Mouse (Mus musculus) MEL (cell line): ENCODE measurements around the gene Borcs5. TPM values are rescaled to one million over a fixed set of nuclear protein-coding genes. Genes with fewer than 3 reads are reported as not detected.
A peak's percentile ranks its signal among the peaks of the same experiment; 100 is the strongest.

ENCODE experiments used
- DNase-seq: peaks from one replicate; pipeline ENCODE4 v3.0.0; 2011; ENCODE audit warnings: low read depth, low spot score
- H3K27ac ChIP-seq: 2 replicates; pipeline ENCODE4 v1.5.1; 2012; ENCODE audit warnings: low read depth, mild to moderate bottlenecking, control low read depth, low read length, moderate library complexity; ENCODE audit not compliant: control insufficient read depth
- H3K27me3 ChIP-seq, 2 experiments: fragments of 150-350 bp in 1 of 2; sonication (generic) in 1 of 2; 2 replicates each; pipeline ENCODE4 v1.6.1; 2012; ENCODE audit warnings: low read length in 2 of 2, mild to moderate bottlenecking in 2 of 2, improper control_type of control experiment in 1 of 2, moderate library complexity in 1 of 2; ENCODE audit not compliant: insufficient read depth in 2 of 2, control insufficient read depth in 1 of 2
- H3K36me3 ChIP-seq, 2 experiments: 2 replicates each; pipeline ENCODE4 v1.6.1; 2012 to 2014; ENCODE audit warnings: low read length in 2 of 2, improper control_type of control experiment in 1 of 2, inconsistent platforms in 1 of 2, mild to moderate bottlenecking in 1 of 2; ENCODE audit not compliant: insufficient read depth in 2 of 2, control insufficient read depth in 1 of 2
- H3K4me1 ChIP-seq, 2 experiments: fragments of 150-350 bp in 1 of 2; sonication (generic) in 1 of 2; 2 replicates each; pipeline ENCODE4 v1.6.1; 2012; ENCODE audit warnings: low read length in 2 of 2, improper control_type of control experiment in 1 of 2, mild to moderate bottlenecking in 1 of 2; ENCODE audit not compliant: insufficient read depth in 2 of 2, control insufficient read depth in 1 of 2
- H3K4me3 ChIP-seq, 2 experiments: fragments of 150-350 bp in 1 of 2; sonication (generic) in 1 of 2; 2 replicates each; pipeline ENCODE4 v1.5.1; 2012; ENCODE audit warnings: low read depth in 2 of 2, low read length in 2 of 2, mild to moderate bottlenecking in 2 of 2, moderate library complexity in 2 of 2, control low read depth in 1 of 2, improper control_type of control experiment in 1 of 2; ENCODE audit not compliant: control insufficient read depth in 1 of 2, insufficient read depth in 1 of 2
- H3K79me2 ChIP-seq: 2 replicates; pipeline ENCODE4 v1.6.1; 2012; ENCODE audit warnings: mild to moderate bottlenecking, low read length, moderate library complexity; ENCODE audit not compliant: control insufficient read depth, poor library complexity, insufficient read depth
- H3K9ac ChIP-seq: 2 replicates; pipeline ENCODE4 v1.6.1; 2012; ENCODE audit warnings: low read depth, mild to moderate bottlenecking, control low read depth, low read length, moderate library complexity; ENCODE audit not compliant: control insufficient read depth, poor library complexity, severe bottlenecking
- H3K9me3 ChIP-seq: fragments of 150-350 bp; sonication (generic); replicated peaks from 2 replicates; pipeline ENCODE4 v1.6.1; 2012; ENCODE audit warnings: mild to moderate bottlenecking, low read length, improper control_type of control experiment, moderate library complexity; ENCODE audit not compliant: insufficient read depth
- BHLHE40 ChIP-seq: IDR thresholded peaks from 2 replicates; pipeline ENCODE4 v1.6.1; 2012; ENCODE audit warnings: low read depth, mild to moderate bottlenecking, inconsistent platforms, low read length, improper control_type of control experiment, borderline replicate concordance
- CHD1 ChIP-seq: IDR thresholded peaks from 2 replicates; pipeline ENCODE4 v1.6.1; 2012; ENCODE audit warnings: low read depth, mild to moderate bottlenecking, inconsistent platforms, low read length, improper control_type of control experiment
- CHD2 ChIP-seq: IDR thresholded peaks from 2 replicates; pipeline ENCODE4 v1.6.1; 2011; ENCODE audit warnings: low read length, improper control_type of control experiment
- CTCF ChIP-seq, 3 experiments: IDR thresholded peaks in 2 of 3; conservative IDR thresholded peaks in 1 of 3; 2 replicates each; pipeline ENCODE4 v1.5.1; 2011 to 2012; ENCODE audit warnings: low read length in 3 of 3, low read depth in 2 of 3, mild to moderate bottlenecking in 2 of 3, improper control_type of control experiment in 1 of 3, inconsistent platforms in 1 of 3, mixed read lengths in 1 of 3, moderate library complexity in 1 of 3; ENCODE audit not compliant: control insufficient read depth in 1 of 3, insufficient read depth in 1 of 3, poor library complexity in 1 of 3, severe bottlenecking in 1 of 3
- E2F4 ChIP-seq: IDR thresholded peaks from 2 replicates; pipeline ENCODE4 v1.6.1; 2011; ENCODE audit warnings: low read depth, low read length, improper control_type of control experiment, borderline replicate concordance
- ELF1 ChIP-seq: IDR thresholded peaks from 2 replicates; pipeline ENCODE4 v1.6.1; 2014; ENCODE audit warnings: low read depth, mild to moderate bottlenecking, inconsistent platforms, low read length, improper control_type of control experiment, moderate library complexity
- EP300 ChIP-seq, 2 experiments: IDR thresholded peaks; 2 replicates each; pipeline ENCODE4 v1.6.1; 2011; ENCODE audit warnings: improper control_type of control experiment in 2 of 2, low read length in 2 of 2, low read depth in 1 of 2, mild to moderate bottlenecking in 1 of 2
- ETS1 ChIP-seq: IDR thresholded peaks from 2 replicates; pipeline ENCODE4 v1.6.1; 2012; ENCODE audit warnings: low read depth, mild to moderate bottlenecking, inconsistent platforms, low read length, improper control_type of control experiment, moderate library complexity
- GABPA ChIP-seq: IDR thresholded peaks from 2 replicates; pipeline ENCODE4 v1.6.1; 2012; ENCODE audit warnings: low read depth, mild to moderate bottlenecking, inconsistent platforms, low read length, improper control_type of control experiment, moderate library complexity
- GATA1 ChIP-seq: IDR thresholded peaks from 2 replicates; pipeline ENCODE4 v1.6.1; 2011; ENCODE audit warnings: low read depth, low read length, improper control_type of control experiment
- HCFC1 ChIP-seq: IDR thresholded peaks from 2 replicates; pipeline ENCODE4 v1.6.1; 2012; ENCODE audit warnings: low read depth, mild to moderate bottlenecking, inconsistent platforms, low read length, improper control_type of control experiment, moderate library complexity
- JUND ChIP-seq: IDR thresholded peaks from 2 replicates; pipeline ENCODE4 v1.6.1; 2011; ENCODE audit warnings: low read depth, mild to moderate bottlenecking, improper control_type of control experiment, low read length
- KAT2A ChIP-seq: conservative IDR thresholded peaks from 2 replicates; pipeline ENCODE4 v1.6.1; 2012; ENCODE audit warnings: low read depth, low read length, improper control_type of control experiment, inconsistent platforms
- MAFK ChIP-seq: IDR thresholded peaks from 2 replicates; pipeline ENCODE4 v1.6.1; 2011; ENCODE audit warnings: low read depth, mild to moderate bottlenecking, low read length, improper control_type of control experiment, borderline replicate concordance
- MAX ChIP-seq: IDR thresholded peaks from 2 replicates; pipeline ENCODE4 v1.6.1; 2011; ENCODE audit warnings: low read length, improper control_type of control experiment
- MAZ ChIP-seq: IDR thresholded peaks from 2 replicates; pipeline ENCODE4 v1.6.1; 2012; ENCODE audit warnings: low read depth, mild to moderate bottlenecking, inconsistent platforms, low read length, improper control_type of control experiment
- MEF2A ChIP-seq: IDR thresholded peaks from 2 replicates; pipeline ENCODE4 v1.6.1; 2014; ENCODE audit warnings: low read depth, mild to moderate bottlenecking, inconsistent platforms, low read length, improper control_type of control experiment; ENCODE audit not compliant: poor library complexity, insufficient replicate concordance, severe bottlenecking; ENCODE audit errors: extremely low read depth
- MXI1 ChIP-seq: IDR thresholded peaks from 2 replicates; pipeline ENCODE4 v1.6.1; 2011; ENCODE audit warnings: mild to moderate bottlenecking, low read depth, low read length, improper control_type of control experiment
- MYC ChIP-seq: IDR thresholded peaks from 2 replicates; pipeline ENCODE4 v1.6.1; 2011; ENCODE audit warnings: low read depth, mild to moderate bottlenecking, low read length, improper control_type of control experiment, moderate library complexity
- NELFE ChIP-seq: IDR thresholded peaks from 2 replicates; pipeline ENCODE4 v1.6.1; 2011; ENCODE audit warnings: low read depth, low read length, improper control_type of control experiment
- NRF1 ChIP-seq: IDR thresholded peaks from 2 replicates; pipeline ENCODE4 v1.6.1; 2014; ENCODE audit warnings: low read depth, mild to moderate bottlenecking, inconsistent platforms, low read length, improper control_type of control experiment, moderate library complexity; ENCODE audit not compliant: poor library complexity, insufficient read depth, severe bottlenecking
- POLR2A ChIP-seq, 2 experiments: IDR thresholded peaks; 2 replicates each; pipeline ENCODE4 v1.6.1; 2011 to 2012; ENCODE audit warnings: low read length in 2 of 2, mild to moderate bottlenecking in 2 of 2, control low read depth in 1 of 2, improper control_type of control experiment in 1 of 2, low read depth in 1 of 2, moderate library complexity in 1 of 2; ENCODE audit not compliant: control insufficient read depth in 1 of 2, insufficient read depth in 1 of 2, poor library complexity in 1 of 2
- POLR2AphosphoS2 ChIP-seq: IDR thresholded peaks from 2 replicates; pipeline ENCODE4 v1.6.1; 2011; ENCODE audit warnings: low read length, improper control_type of control experiment
- POLR2AphosphoS5 ChIP-seq: IDR thresholded peaks from 2 replicates; pipeline ENCODE4 v1.6.1; 2012; ENCODE audit warnings: low read depth, borderline replicate concordance, mild to moderate bottlenecking, inconsistent platforms, low read length, moderate library complexity, mixed read lengths
- RAD21 ChIP-seq: IDR thresholded peaks from 2 replicates; pipeline ENCODE4 v1.6.1; 2011; ENCODE audit warnings: mild to moderate bottlenecking, low read depth, low read length, improper control_type of control experiment
- RCOR1 ChIP-seq: IDR thresholded peaks from 2 replicates; pipeline ENCODE4 v1.6.1; 2012; ENCODE audit warnings: low read depth, mild to moderate bottlenecking, inconsistent platforms, low read length, improper control_type of control experiment
- SIN3A ChIP-seq: IDR thresholded peaks from 2 replicates; pipeline ENCODE4 v1.6.1; 2012; ENCODE audit warnings: low read length, improper control_type of control experiment, inconsistent platforms
- SMC3 ChIP-seq: IDR thresholded peaks from 2 replicates; pipeline ENCODE4 v1.6.1; 2011; ENCODE audit warnings: low read depth, low read length, improper control_type of control experiment
- TAL1 ChIP-seq: IDR thresholded peaks from 2 replicates; pipeline ENCODE4 v1.6.1; 2012; ENCODE audit warnings: mild to moderate bottlenecking, inconsistent platforms, low read length, moderate library complexity, mixed read lengths
- TBP ChIP-seq: IDR thresholded peaks from 2 replicates; pipeline ENCODE4 v1.8.0; 2011; ENCODE audit warnings: low read depth, low read length, improper control_type of control experiment
- TCF12 ChIP-seq: IDR thresholded peaks from 2 replicates; pipeline ENCODE4 v1.6.1; 2014; ENCODE audit warnings: low read depth, mild to moderate bottlenecking, inconsistent platforms, low read length, improper control_type of control experiment, moderate library complexity
- UBTF ChIP-seq: IDR thresholded peaks from 2 replicates; pipeline ENCODE4 v1.6.1; 2012; ENCODE audit warnings: low read depth, mild to moderate bottlenecking, inconsistent platforms, low read length, improper control_type of control experiment, moderate library complexity, borderline replicate concordance; ENCODE audit not compliant: insufficient read depth
- USF1 ChIP-seq: IDR thresholded peaks from 2 replicates; pipeline ENCODE4 v1.6.1; 2014; ENCODE audit warnings: low read depth, mild to moderate bottlenecking, inconsistent platforms, low read length, improper control_type of control experiment, moderate library complexity
- USF2 ChIP-seq, 2 experiments: IDR thresholded peaks; 2 replicates each; pipeline ENCODE4 v1.6.1; 2011 to 2012; ENCODE audit warnings: improper control_type of control experiment in 2 of 2, low read length in 2 of 2, borderline replicate concordance in 1 of 2, inconsistent platforms in 1 of 2, low read depth in 1 of 2, mild to moderate bottlenecking in 1 of 2; ENCODE audit not compliant: insufficient read depth in 1 of 2
- ZC3H11A ChIP-seq: IDR thresholded peaks from 2 replicates; pipeline ENCODE4 v1.6.1; 2012; ENCODE audit warnings: low read depth, mild to moderate bottlenecking, inconsistent platforms, low read length, improper control_type of control experiment
- ZKSCAN1 ChIP-seq: IDR thresholded peaks from 2 replicates; pipeline ENCODE4 v1.6.1; 2012; ENCODE audit warnings: low read depth, mild to moderate bottlenecking, inconsistent platforms, low read length, improper control_type of control experiment, moderate library complexity
- ZMIZ1 ChIP-seq: IDR thresholded peaks from 2 replicates; pipeline ENCODE4 v1.6.1; 2012; ENCODE audit warnings: low read depth, mild to moderate bottlenecking, inconsistent platforms, low read length, improper control_type of control experiment, moderate library complexity
- ZNF384 ChIP-seq: IDR thresholded peaks from 2 replicates; pipeline ENCODE4 v1.6.1; 2012; ENCODE audit warnings: low read depth, mild to moderate bottlenecking, inconsistent platforms, low read length, improper control_type of control experiment
- polyA plus RNA-seq, 2 experiments: library from polyadenylated mRNA; stranded (reverse) in 1 of 2; unstranded in 1 of 2; fragments of >175 nt in 1 of 2; fragments of >200 nt in 1 of 2; gene quantifications; 2 replicates each; pipeline versions ENCODE4 v1.2.1 to v1.2.4; 2012; ENCODE audit warnings: low replicate concordance in 2 of 2, low read depth in 1 of 2; ENCODE audit not compliant: insufficient read length in 2 of 2, insufficient read depth in 1 of 2, missing spikeins in 1 of 2
- total RNA-seq: library from RNA; depleted of rRNA; stranded (reverse); fragments of 300-350 nt; gene quantifications from 2 replicates; pipeline ENCODE4 v1.2.3, GENCODE M21; 2012

The Borcs5 gene
- total and polyA plus RNA-seq, 3 experiments = 7.7 to 13.0 TPM; not detected in 1

- H3K9me3 ChIP-seq = no peaks in the 10 kb centered on the region
- TF ChIP-seq MAZ = no peak
- TF ChIP-seq CHD2 = no peak
- TF ChIP-seq MYC = no peak
- no peak for TF ChIP-seq GABPA
- peak; percentile 72 for TF ChIP-seq SIN3A
- TF ChIP-seq ZKSCAN1 = no peak
- TF ChIP-seq TAL1 = peak; percentile 52; the same call in 1 of the 2 replicates
- no peak for TF ChIP-seq JUND
- TF ChIP-seq GATA1 = peak; percentile 74
- TF ChIP-seq USF2 (IDR thresholded peaks at IDR 0.05; ENCODE audit: borderline replicate concordance in 1 of 2, insufficient read depth in 1 of 2, low read depth in 1 of 2, low read length in 2 of 2) = no peak
- TF ChIP-seq SMC3 = no peak
- no peak for TF ChIP-seq NRF1
- no peak for TF ChIP-seq UBTF
- no peak for TF ChIP-seq ZNF384
- peak; percentile 78 to 87 for TF ChIP-seq EP300 (IDR thresholded peaks at IDR 0.05; ENCODE audit: low read depth in 1 of 2, low read length in 2 of 2)
- no peak for TF ChIP-seq POLR2AphosphoS5
- no peak for TF ChIP-seq USF1
- no peak for TF ChIP-seq POLR2AphosphoS2
- no peak for TF ChIP-seq BHLHE40
- TF ChIP-seq MXI1 = no peak; the same call in 1 of the 2 replicates
- TF ChIP-seq KAT2A = no peak
- TF ChIP-seq ETS1 = peak; percentile 16; the same call in 1 of the 2 replicates
- no peak for TF ChIP-seq HCFC1
- no peak for TF ChIP-seq ELF1
- no peak for TF ChIP-seq E2F4
- TF ChIP-seq TCF12 = peak; percentile 49; the same call in 1 of the 2 replicates
- TF ChIP-seq POLR2A (IDR thresholded peaks at IDR 0.05; ENCODE audit: control insufficient read depth in 1 of 2, insufficient read depth in 1 of 2, low read depth in 1 of 2, low read length in 2 of 2, poor library complexity in 1 of 2) = no peak
- no peak for TF ChIP-seq MEF2A
- TF ChIP-seq ZC3H11A = no peak
- no peak for TF ChIP-seq MAX
- no peak for TF ChIP-seq RCOR1
- no peak for TF ChIP-seq ZMIZ1
- TF ChIP-seq TBP = no peak
- no peak for TF ChIP-seq MAFK
- TF ChIP-seq CHD1 = no peak
- TF ChIP-seq CTCF (IDR thresholded peaks at IDR 0.05 in 2 of 3, conservative IDR thresholded peaks at IDR 0.05 in 1 of 3; ENCODE audit: control insufficient read depth in 1 of 3, insufficient read depth in 1 of 3, low read depth in 2 of 3, low read length in 3 of 3, poor library complexity in 1 of 3, severe bottlenecking in 1 of 3) = no peak
- no peak for TF ChIP-seq NELFE
- TF ChIP-seq RAD21 = no peak
Observed at GRCm38 (mm10) chr6:134678037-134678436, 38.7 kb downstream of the Borcs5 start.

More at GRCm38 (mm10) chr6:134678037-134678436, 38.7 kb downstream of the Borcs5 start:
- H3K79me2 ChIP-seq = no peaks in the 10 kb centered on the region
- H3K9ac ChIP-seq = no peak overlapping the region
- H3K36me3 ChIP-seq = peaks cover 0 to 19% of the 10 kb centered on the region in 2 experiments; a peak in 2 of 4 replicates
- no peak overlapping the region for H3K27ac ChIP-seq
- no peaks in the 10 kb centered on the region for H3K27me3 ChIP-seq
- peaks cover 10 to 17% of the 10 kb centered on the region in 2 experiments for H3K4me1 ChIP-seq
- DNase-seq = peak; percentile 63
- H3K4me3 ChIP-seq = no peak overlapping the region
